Mouse (Mus musculus) lung, postnatal 25 days (tissue): Measurements from ENCODE around the gene Stard8.
"Not testable (repeated sequence)": the region's sequence is repeated elsewhere in the genome, so short reads cannot be mapped to it uniquely, and the experiment has no call there.

Experiments used
- DNase-seq: peaks from one replicate; pipeline ENCODE4 v3.0.0; 2022; ENCODE audit warnings: low spot score

Stard8 gene

DNA sequence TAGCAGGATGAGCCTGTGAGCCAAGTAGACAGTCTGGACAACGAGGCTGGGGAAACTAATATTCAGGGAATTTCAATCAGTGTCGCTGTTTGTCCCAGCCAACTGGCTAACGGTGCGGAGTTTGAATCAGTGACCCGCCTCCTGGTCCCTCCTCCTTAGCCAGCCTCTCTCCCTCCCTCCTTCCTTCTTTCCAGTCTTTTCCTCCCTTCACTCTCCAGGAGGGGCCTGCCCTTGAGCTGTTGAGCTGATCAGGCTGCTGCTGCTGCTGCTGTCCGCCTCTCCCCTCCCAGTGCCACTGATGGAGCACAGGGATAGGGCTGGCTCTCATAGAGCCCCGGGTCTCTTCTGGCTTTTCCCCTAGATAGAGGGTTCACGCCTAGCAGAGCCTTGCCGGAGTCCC lies at the start of gene Stard8:
TSS of gene Stard8 (plus strand) at position 203 of the 400 bp plus-strand sequence.
- no peak for DNase-seq

- no peak for DNase-seq
Observed at GRCm38 (mm10) chrX:98953941-98954340, 49.1 kb upstream of the Stard8 start.

GRCm38 (mm10) chrX:98958287-98958686 lies 44.8 kb upstream of the Stard8 start:
- DNase-seq: no peak

DNA sequence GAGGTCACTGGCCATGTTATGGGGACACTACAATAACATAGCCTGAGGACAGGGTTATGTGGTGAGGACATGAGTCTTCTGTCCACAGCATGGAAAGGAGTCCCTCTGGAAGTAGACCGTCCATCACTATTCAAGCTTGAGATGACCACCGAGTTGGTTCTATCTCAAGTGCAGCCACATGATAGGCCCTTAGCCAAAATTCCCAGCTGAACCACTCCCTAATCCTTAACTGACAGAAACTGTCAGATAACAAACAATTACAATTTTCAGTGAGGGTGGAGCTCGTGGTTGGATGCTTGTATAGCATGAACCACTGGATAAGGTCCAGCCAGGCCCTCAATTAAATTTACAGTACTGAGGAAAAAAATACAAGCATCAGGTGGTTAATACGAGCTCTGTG lies 44.0 kb upstream of the Stard8 start:
- no peak for DNase-seq

DNA sequence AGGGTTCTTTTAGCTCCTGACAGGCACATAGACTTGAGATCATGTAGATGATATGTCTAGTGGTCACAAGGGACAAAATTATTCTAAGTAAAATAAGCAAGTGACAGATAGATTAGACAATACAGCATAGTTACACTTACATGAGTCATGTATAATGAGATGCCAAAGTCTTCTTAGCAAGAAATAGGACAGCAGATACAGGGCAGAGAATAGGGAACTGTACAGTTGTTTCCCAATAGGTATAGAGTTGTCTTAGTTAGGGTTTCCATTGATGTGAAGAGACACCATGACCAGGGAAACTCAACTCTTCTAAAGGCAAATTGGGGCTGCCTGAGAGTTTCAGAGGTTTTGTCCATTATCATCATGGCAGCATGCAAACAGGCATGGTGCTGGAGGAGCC lies 39.3 kb upstream of the Stard8 start:
- no peak for DNase-seq

- peak; percentile 1 for DNase-seq
Observed at GRCm38 (mm10) chrX:98964513-98964912, 38.5 kb upstream of the Stard8 start.

DNA sequence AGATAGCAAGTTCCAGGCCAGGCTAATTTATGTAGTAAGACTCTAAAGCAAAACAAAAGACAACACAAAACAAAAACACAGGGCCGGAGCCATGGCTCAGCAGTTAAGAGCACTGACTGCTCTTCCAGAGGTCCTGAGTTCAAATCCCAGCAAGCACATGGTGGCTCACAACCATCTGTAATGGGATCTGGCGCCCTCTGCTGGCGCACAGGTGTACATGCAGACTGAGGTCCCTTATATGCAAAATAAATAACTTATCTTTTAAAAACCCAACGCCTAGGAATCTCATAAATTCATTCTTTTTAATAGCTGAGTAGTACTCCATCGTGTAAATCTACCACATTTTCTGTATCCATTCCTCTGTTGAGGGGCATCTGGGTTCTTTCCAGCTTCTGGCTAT lies 16.4 kb upstream of the Stard8 start:
- not testable (repeated sequence) for DNase-seq

- DNase-seq: peak; percentile 66
Observed at GRCm38 (mm10) chrX:98989574-98989973, 13.5 kb upstream of the Stard8 start.

- DNase-seq: no peak
Observed at GRCm38 (mm10) chrX:99002065-99002464, 983 bp upstream of the Stard8 start.

DNA sequence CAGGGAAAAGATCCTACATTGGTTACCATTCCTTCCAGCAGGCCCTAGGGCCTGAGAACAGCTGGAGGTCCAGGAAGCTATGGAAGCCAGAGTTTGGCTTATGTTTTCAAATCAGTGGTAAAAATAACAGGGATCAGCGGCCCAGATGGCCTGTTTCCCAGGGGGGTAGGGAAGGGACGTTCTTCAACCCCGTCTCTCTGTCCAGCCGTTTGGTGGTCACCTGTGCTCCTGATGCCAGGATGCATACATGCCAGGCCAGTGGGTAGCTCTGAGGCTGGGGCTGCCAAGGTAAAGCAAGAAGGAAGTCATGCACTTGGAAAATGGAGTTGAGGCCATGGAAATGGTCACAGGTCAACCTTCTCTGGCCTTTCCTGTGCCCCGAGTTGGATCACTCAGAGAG lies 7.5 kb downstream of the Stard8 start:
- no peak for DNase-seq

DNA sequence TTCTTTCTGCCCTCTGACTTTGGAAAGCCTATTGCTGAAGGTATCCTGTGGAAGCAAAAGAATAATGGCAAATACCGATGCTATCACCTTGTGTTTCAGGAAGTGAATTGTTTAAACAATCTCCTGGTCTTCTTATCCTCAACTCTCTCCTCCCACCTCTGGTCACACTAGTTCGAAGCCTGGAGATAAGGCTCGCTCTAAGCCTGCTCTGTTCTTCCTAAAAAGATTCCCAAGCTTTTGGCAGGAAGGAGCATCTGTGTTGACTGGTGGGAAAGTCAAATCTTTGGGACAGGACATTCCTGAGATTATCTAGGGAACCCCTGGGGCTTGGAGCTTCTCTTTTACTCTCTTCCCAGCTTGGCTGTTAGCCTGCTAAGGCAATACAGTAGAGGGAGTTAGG lies 8.2 kb downstream of the Stard8 start:
- no peak for DNase-seq

GRCm38 (mm10) chrX:99012486-99012885 lies 9.4 kb downstream of the Stard8 start:
- no peak for DNase-seq

- no peak for DNase-seq
Observed at GRCm38 (mm10) chrX:99015705-99016104, 12.7 kb downstream of the Stard8 start.

DNA sequence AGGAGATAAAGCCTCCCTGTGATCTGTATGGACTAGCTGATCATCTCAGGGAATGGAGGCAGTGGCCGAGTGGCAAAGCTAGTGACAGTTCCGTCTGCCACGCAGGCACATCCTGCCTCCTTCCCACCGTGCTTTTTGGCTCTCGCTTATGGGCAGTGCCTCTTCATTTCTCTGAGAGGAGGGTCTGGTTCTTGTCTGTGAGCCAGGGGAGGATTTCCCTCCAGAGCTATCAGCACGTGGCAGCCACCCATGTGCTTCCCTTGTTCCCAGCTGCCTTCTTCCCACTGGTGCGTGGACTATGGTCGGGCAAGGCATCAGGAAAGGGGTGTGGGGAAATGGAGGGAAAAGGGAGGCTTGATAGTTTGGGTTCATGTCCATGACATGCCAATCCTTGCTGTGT lies 13.9 kb downstream of the Stard8 start:
- no peak for DNase-seq

GRCm38 (mm10) chrX:99017874-99018273 lies 14.8 kb downstream of the Stard8 start:
- no peak for DNase-seq

GRCm38 (mm10) chrX:99019303-99019702 lies 16.3 kb downstream of the Stard8 start:
- no peak for DNase-seq

GRCm38 (mm10) chrX:99020215-99020614 lies 17.2 kb downstream of the Stard8 start:
- no peak for DNase-seq

- no peak for DNase-seq
Observed at GRCm38 (mm10) chrX:99021593-99021992, 18.5 kb downstream of the Stard8 start.

DNA sequence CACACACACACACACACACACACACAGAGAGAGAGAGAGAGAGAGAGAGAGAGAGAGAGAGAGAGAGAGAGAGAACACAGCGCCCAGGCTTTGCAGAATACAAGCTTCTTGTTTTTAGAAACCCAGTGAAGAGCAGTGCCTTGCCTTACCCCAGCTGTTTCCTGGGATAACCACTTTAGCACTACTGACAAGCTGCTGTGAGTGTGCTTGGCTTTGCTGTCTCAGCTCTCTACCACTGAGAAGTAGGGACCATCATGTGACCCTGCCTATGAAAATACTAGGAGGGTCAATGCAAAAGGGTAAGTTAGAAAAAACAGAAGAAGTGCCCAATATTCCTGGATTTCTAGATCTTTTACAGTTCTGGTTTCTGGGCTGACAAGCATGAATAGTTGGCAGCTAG lies 20.9 kb downstream of the Stard8 start:
- DNase-seq: no peak

DNA sequence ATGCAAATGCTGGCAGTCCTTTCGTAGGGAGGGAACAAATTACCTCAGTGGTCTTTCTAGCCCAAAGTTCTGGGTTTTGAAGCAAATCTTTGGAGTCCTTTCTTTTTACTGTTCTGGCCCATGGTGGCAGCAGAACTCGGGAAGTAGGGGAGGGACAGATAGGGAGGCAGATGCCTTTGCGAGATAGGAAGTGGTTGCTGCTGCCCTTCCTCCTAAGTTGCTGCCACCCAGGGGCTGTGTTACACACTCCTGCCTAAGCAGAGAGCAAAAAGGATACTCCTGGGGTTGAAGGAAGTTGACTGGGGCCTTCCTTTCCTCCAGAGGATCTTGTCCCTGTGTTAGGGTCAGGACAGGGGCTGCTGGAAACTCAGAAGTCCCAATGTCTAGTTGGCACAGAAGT lies 32.4 kb downstream of the Stard8 start:
- no peak for DNase-seq

- DNase-seq: peak; percentile 91
Observed at GRCm38 (mm10) chrX:99042451-99042951, 39.5 kb downstream of the Stard8 start.

- DNase-seq: no peak
Observed at GRCm38 (mm10) chrX:99043275-99043674, 40.2 kb downstream of the Stard8 start.

DNA sequence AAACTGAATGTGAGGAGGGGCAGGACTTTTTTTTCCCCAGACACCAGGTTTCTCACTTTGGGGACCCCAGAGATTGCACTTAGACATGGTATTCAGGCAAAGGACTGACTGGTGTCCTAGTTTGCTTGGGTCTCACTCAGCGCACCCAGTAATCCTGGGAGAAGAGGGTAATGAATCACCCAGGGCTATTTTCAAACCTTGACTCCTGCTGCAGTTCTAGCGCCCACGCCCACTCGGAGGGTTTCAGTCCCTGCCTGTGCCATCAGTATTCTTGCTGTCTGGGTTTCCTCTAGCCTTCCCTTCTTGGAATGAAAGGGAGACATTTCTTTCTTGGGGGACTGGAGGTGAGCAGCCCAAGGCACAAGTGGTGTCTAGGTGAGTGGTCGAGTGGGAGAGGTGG lies 40.7 kb downstream of the Stard8 start:
- DNase-seq: no peak

- DNase-seq: no peak
Observed at GRCm38 (mm10) chrX:99045315-99045714, 42.3 kb downstream of the Stard8 start.
